In genomic region chr13:23285921-23286720, GRCm38 (mm10) we compare ENCODE assay signal across 9 mouse cellular contexts. TPM values are rescaled to one million over a fixed set of nuclear protein-coding genes. Genes with fewer than 3 reads are reported as not detected.
DNase-seq lines count a peak whose midpoint lies in the region; ATAC-seq and TF ChIP-seq lines count a peak whose summit lies in the region.
"Had no signal": no experiment of that assay in that cellular context is flagged by ENCODE, and none has a peak within 500 bp of the region (broad histone marks: within the 10 kb centered on the region; RNA-seq: fewer than 3 reads in every experiment).

No protein-coding gene starts in this region.

- peak overlapping the region; percentile 18 for H3ac ChIP-seq in myocyte (ENCODE audit: control insufficient read depth, insufficient read length)

- H3K9me3 ChIP-seq in hindbrain, postnatal 0 days (ENCODE audit: low read length): no peaks in the 10 kb centered on the region

- H3K9ac ChIP-seq in hindbrain, postnatal 0 days (replicated peaks; ENCODE audit: low read length): no peak overlapping the region; the same call in 1 of the 2 replicates

- WGBS in hindbrain, postnatal 0 days: under 1% methylated on average over 35 of the region's 35 CpGs

- DNase-seq in cerebellum, postnatal 10 days: peak; percentile 12
- no peak for DNase-seq in cerebellum, adult 8-10 months
- peak; percentile 40 to 47 for DNase-seq in right cerebral cortex, postnatal 10 days (ENCODE audit: low spot score in 2 of 2)
- no peak for DNase-seq in right cerebral cortex, postnatal 4 days
- peak; percentile 44 for DNase-seq in hindbrain, postnatal 0 days (ENCODE audit: low spot score)
- DNase-seq in spleen, adult 12 weeks (ENCODE audit: low spot score): no peak
- no peak for DNase-seq in left cerebral cortex, adult 11 months (ENCODE audit: low spot score)

- H3K36me3 ChIP-seq in hindbrain, postnatal 0 days (ENCODE audit: insufficient read depth, low read length): no peaks in the 10 kb centered on the region
- H3K36me3 ChIP-seq in myocyte (ENCODE audit: control insufficient read depth, insufficient read depth): no peaks in the 10 kb centered on the region

- no peak for TF ChIP-seq POLR2A in myocyte (IDR thresholded peaks at IDR 0.05; ENCODE audit: insufficient read length, low read depth)

- no peak overlapping the region for H3K27ac ChIP-seq in hindbrain, postnatal 0 days

- H3K4me1 ChIP-seq in hindbrain, postnatal 0 days (ENCODE audit: insufficient read depth, low read length): no peaks in the 10 kb centered on the region

- no peaks in the 10 kb centered on the region for H3K27me3 ChIP-seq in hindbrain, postnatal 0 days (ENCODE audit: insufficient read depth, low read length)
- no peaks in the 10 kb centered on the region for H3K27me3 ChIP-seq in myocyte (ENCODE audit: control insufficient read depth, insufficient read depth, insufficient read length)

- ATAC-seq in hindbrain, postnatal 0 days: peak; percentile 61; the same call in 1 of the 2 replicates

- H3K79me2 ChIP-seq in myocyte (ENCODE audit: control insufficient read depth, insufficient read depth): no peaks in the 10 kb centered on the region

- H3K4me3 ChIP-seq in hindbrain, postnatal 0 days (ENCODE audit: low read length): peak overlapping the region; percentile 42
- H3K4me3 ChIP-seq in myocyte: peak overlapping the region; percentile 32

- no peak for TF ChIP-seq CTCF in hindbrain, postnatal 0 days (IDR thresholded peaks at IDR 0.05; ENCODE audit: low read depth)

- peak overlapping the region; percentile 68 for H3K4me2 ChIP-seq in hindbrain, postnatal 0 days (ENCODE audit: low read depth, low read length)
- peak overlapping the region; percentile 92 for H3K4me2 ChIP-seq in myocyte (ENCODE audit: low read depth)

TF ChIP-seq in myocyte, 11 proteins besides CTCF, POLR2A, EP300 and RAD21:
- no peak for TF ChIP-seq POLR2AphosphoS2 (IDR thresholded peaks at IDR 0.05; ENCODE audit: insufficient read length, low read depth)

RNA-seq across cellular contexts. Expression of gene Vmn1r223, which starts 39.2 kb away (rescaled TPM):
- total RNA-seq in hindbrain, postnatal 0 days (2014; rRNA removed): not detected in 2 replicates
- not detected in 2 replicates for polyA plus RNA-seq in hindbrain, postnatal 0 days (2015; fragmentation: Nextera tagmentation; extraction: Ambion mirVana)
- not detected for polyA plus RNA-seq in myocyte (2012; fragmentation: generic; extraction: Trizol)
- total RNA-seq: layer of hippocampus, adult 18-20 months had no signal

RNA-seq across cellular contexts. Expression of gene Vmn1r222, which starts 50.4 kb away (rescaled TPM):
- not detected in 2 replicates for total RNA-seq in hindbrain, postnatal 0 days (2014; rRNA removed)
- polyA plus RNA-seq in hindbrain, postnatal 0 days (2015; fragmentation: Nextera tagmentation; extraction: Ambion mirVana): not detected in 2 replicates
- polyA plus RNA-seq in myocyte (2012; fragmentation: generic; extraction: Trizol): not detected
- total RNA-seq: layer of hippocampus, adult 18-20 months had no signal

Comparison
In these comparisons a context has a peak if more than half of its experiments do, and no peak if none do; other contexts are left out.
1. DNase-seq: peak in cerebellum, postnatal 10 days (2 of 2), right cerebral cortex, postnatal 10 days (2 of 2) and hindbrain, postnatal 0 days (single experiment); none in cerebellum, adult 8-10 months (single experiment), right cerebral cortex, postnatal 4 days (single experiment), spleen, adult 12 weeks (single experiment) and left cerebral cortex, adult 11 months (single experiment).